In genomic region chr12:76822002-76822650, GRCm38 (mm10) we compare ENCODE assay signal across 7 mouse cellular contexts. TPM values are rescaled to one million over a fixed set of nuclear protein-coding genes. Genes with fewer than 3 reads are reported as not detected.
A peak's percentile ranks its signal among the peaks of the same experiment; 100 is the strongest.
DNase-seq lines count a peak whose midpoint lies in the region; ATAC-seq lines count a peak whose summit lies in the region.

No protein-coding gene starts in this region.

- peak; percentile 43 for DNase-seq in urinary bladder, postnatal 14 days (ENCODE audit: low spot score)
- DNase-seq in urinary bladder, postnatal 10 days (ENCODE audit: low spot score), result no peak
- peak; percentile 62 for DNase-seq in cerebellum, adult 11 months
- no peak for DNase-seq in liver, embryonic 13.5 days
- peak; percentile 19 for DNase-seq in ovary, postnatal 14 days (ENCODE audit: low spot score)

- under 1% methylated on average over 58 of the region's 66 CpGs for WGBS in forebrain, embryonic 15.5 days
- WGBS in liver, embryonic 13.5 days (ENCODE audit: insufficient replicate concordance), result 2% methylated on average over 66 of the region's 66 CpGs

- peaks cover 24% of the 10 kb centered on the region for H3K4me1 ChIP-seq in forebrain, embryonic 15.5 days
- peaks cover 6% of the 10 kb centered on the region for H3K4me1 ChIP-seq in liver, embryonic 13.5 days (replicated peaks)

- H3K27ac ChIP-seq in forebrain, embryonic 15.5 days (replicated peaks), result peak overlapping the region; percentile 61
- no peak overlapping the region for H3K27ac ChIP-seq in liver, embryonic 13.5 days

- no peaks in the 10 kb centered on the region for H3K36me3 ChIP-seq in forebrain, embryonic 15.5 days
- no peaks in the 10 kb centered on the region for H3K36me3 ChIP-seq in liver, embryonic 13.5 days

- peak overlapping the region; percentile 79 for H3K9ac ChIP-seq in forebrain, embryonic 15.5 days (replicated peaks)
- peak overlapping the region; percentile 59 for H3K9ac ChIP-seq in liver, embryonic 13.5 days

- H3K27me3 ChIP-seq in forebrain, embryonic 15.5 days, result peaks cover 9% of the 10 kb centered on the region; the same call in 1 of the 2 replicates
- peaks cover 93% of the 10 kb centered on the region for H3K27me3 ChIP-seq in liver, embryonic 13.5 days

- H3K4me3 ChIP-seq in forebrain, embryonic 15.5 days, result peak overlapping the region; percentile 69
- peak overlapping the region; percentile 58 for H3K4me3 ChIP-seq in liver, embryonic 13.5 days (replicated peaks)

- no peaks in the 10 kb centered on the region for H3K9me3 ChIP-seq in forebrain, embryonic 15.5 days
- no peaks in the 10 kb centered on the region for H3K9me3 ChIP-seq in liver, embryonic 13.5 days (replicated peaks)

- peak overlapping the region; percentile 85 for H3K4me2 ChIP-seq in forebrain, embryonic 15.5 days (replicated peaks)
- peak overlapping the region; percentile 76 for H3K4me2 ChIP-seq in liver, embryonic 13.5 days

- peak; percentile 83 for ATAC-seq in forebrain, embryonic 15.5 days (replicated peaks)
- ATAC-seq in inflammation-experienced regulatory T-cells, adult 6 months, result peak; percentile 17
- ATAC-seq in liver, embryonic 13.5 days (ENCODE audit: low read depth), result peak; percentile 26

RNA-seq across cellular contexts. Expression of gene Rab15, which starts 0.6 kb away (rescaled TPM):
- polyA plus RNA-seq in forebrain, embryonic 15.5 days (2015; fragmentation: Nextera tagmentation; extraction: Ambion mirVana), result 23.9 and 26.7 TPM in 2 replicates
- polyA plus RNA-seq in inflammation-experienced regulatory T-cells, adult 6 months (2017; shearing (Covaris generic)), result not detected
- polyA plus RNA-seq in liver, embryonic 13.5 days (2015; fragmentation: Nextera tagmentation; extraction: Ambion mirVana), result 0.37 and 0.41 TPM in 2 replicates

RNA-seq across cellular contexts. Expression of gene Gpx2, which starts 26.8 kb away (rescaled TPM):
- not detected in 2 replicates for polyA plus RNA-seq in forebrain, embryonic 15.5 days (2015; fragmentation: Nextera tagmentation; extraction: Ambion mirVana)
- not detected for polyA plus RNA-seq in inflammation-experienced regulatory T-cells, adult 6 months (2017; shearing (Covaris generic))
- 0.16 TPM in 1 of 2 replicates, not detected in the other for polyA plus RNA-seq in liver, embryonic 13.5 days (2015; fragmentation: Nextera tagmentation; extraction: Ambion mirVana)

RNA-seq across cellular contexts. Expression of gene Fntb, which starts 56.7 kb away (rescaled TPM):
- polyA plus RNA-seq in forebrain, embryonic 15.5 days (2015; fragmentation: Nextera tagmentation; extraction: Ambion mirVana), result 33.2 and 35.1 TPM in 2 replicates
- 10 to 100 TPM; 10.6 to 28.4 (median 16.2) TPM for polyA plus RNA-seq in inflammation-experienced regulatory T-cells, adult 6 months (2017; shearing (Covaris generic))
- polyA plus RNA-seq in liver, embryonic 13.5 days (2015; fragmentation: Nextera tagmentation; extraction: Ambion mirVana), result 22.2 and 24.9 TPM in 2 replicates

RNA-seq across cellular contexts. Expression of gene Churc1, which starts 56.8 kb away (rescaled TPM):
- 108 and 122 TPM in 2 replicates for polyA plus RNA-seq in forebrain, embryonic 15.5 days (2015; fragmentation: Nextera tagmentation; extraction: Ambion mirVana)
- polyA plus RNA-seq in inflammation-experienced regulatory T-cells, adult 6 months (2017; shearing (Covaris generic)), result 100 to 1,000 TPM; 126 to 167 (median 138) TPM
- polyA plus RNA-seq in liver, embryonic 13.5 days (2015; fragmentation: Nextera tagmentation; extraction: Ambion mirVana), result 91.5 and 100 TPM in 2 replicates

Comparison
In these comparisons a context has a peak if more than half of its experiments do, and no peak if none do; other contexts are left out.
1. DNase-seq: peak in urinary bladder, postnatal 14 days (single experiment), cerebellum, adult 11 months (single experiment) and ovary, postnatal 14 days (single experiment); none in urinary bladder, postnatal 10 days (single experiment) and liver, embryonic 13.5 days (single experiment).
2. ATAC-seq: peak in every context shown above with its lines; median percentile 83 in forebrain, embryonic 15.5 days; 26 in liver, embryonic 13.5 days; 17 in inflammation-experienced regulatory T-cells, adult 6 months.
3. RNA of gene Rab15, which starts 0.6 kb away (polyA plus RNA-seq): 23.9 to 26.7 TPM in forebrain, embryonic 15.5 days; 0.37 to 0.41 TPM in liver, embryonic 13.5 days and not detected in inflammation-experienced regulatory T-cells, adult 6 months; every median in the first group is over 10 times any median in the second.